Mouse (Mus musculus) spleen, embryonic (tissue): ENCODE data around the gene Gtf2h4.

Experiments used
- CTCF ChIA-PET: fragments of 350-600 bp; sonication (Branson Sonifier 250); formaldehyde crosslinking; loops from one replicate; lab custom pipeline; 2022; lab: Charles Lee

The Gtf2h4 gene

GRCm38 (mm10) chr17:35673416-35674035 is at the start of gene Gtf2h4:
Gene Gtf2h4, minus strand, starts transcription at chr17:35673739.
- CTCF ChIA-PET, result no interaction called here

GRCm38 (mm10) chr17:35721676-35722075 is 48.1 kb upstream of the Gtf2h4 start:
- CTCF ChIA-PET, result no interaction called here

- CTCF ChIA-PET, result interaction anchor here (0.6 kb wide), 1 partner anchor 15 kb away, joined by 4 read pairs; no protein-coding TSS in a partner anchor
Observed at GRCm38 (mm10) chr17:35720340-35720727, 46.8 kb upstream of the Gtf2h4 start.

GRCm38 (mm10) chr17:35719616-35720339 is 46.2 kb upstream of the Gtf2h4 start:
- CTCF ChIA-PET, result no interaction called here

- CTCF ChIA-PET, result no interaction called here
Observed at GRCm38 (mm10) chr17:35717080-35717479, 43.5 kb upstream of the Gtf2h4 start.

GRCm38 (mm10) chr17:35716114-35716513 is 42.6 kb upstream of the Gtf2h4 start:
- CTCF ChIA-PET, result no interaction called here

- CTCF ChIA-PET, result no interaction called here
Observed at GRCm38 (mm10) chr17:35710705-35711347, 37.3 kb upstream of the Gtf2h4 start.

GRCm38 (mm10) chr17:35708611-35709010 is 35.1 kb upstream of the Gtf2h4 start:
- CTCF ChIA-PET, result interaction anchor here (0.6 kb wide), 1 partner anchor 109 kb away, joined by 8 read pairs; no protein-coding TSS in a partner anchor

GRCm38 (mm10) chr17:35707929-35708328 is 34.4 kb upstream of the Gtf2h4 start:
- CTCF ChIA-PET, result interaction anchor here (0.8 kb wide), 1 partner anchor 28 kb away, joined by 3 read pairs; no protein-coding TSS in a partner anchor

GRCm38 (mm10) chr17:35705836-35706235 is 32.3 kb upstream of the Gtf2h4 start:
- CTCF ChIA-PET, result interaction anchor here (0.6 to 0.7 kb wide), 4 partner anchors 12 to 71 kb away, joined by 4 to 7 read pairs (median 5); no protein-coding TSS in a partner anchor

- CTCF ChIA-PET, result no interaction called here
Observed at GRCm38 (mm10) chr17:35704621-35705464, 31.3 kb upstream of the Gtf2h4 start, which contains the start of gene Ddr1. Gene Ddr1, minus strand, starts transcription at chr17:35704621.

GRCm38 (mm10) chr17:35703751-35704271 is 30.3 kb upstream of the Gtf2h4 start:
- CTCF ChIA-PET, result no interaction called here

GRCm38 (mm10) chr17:35703065-35703464 is 29.5 kb upstream of the Gtf2h4 start:
- CTCF ChIA-PET, result interaction anchor here (1.3 kb wide), 1 partner anchor 23 kb away, joined by 3 read pairs; no protein-coding TSS in a partner anchor

GRCm38 (mm10) chr17:35702605-35703004 is 29.1 kb upstream of the Gtf2h4 start:
- CTCF ChIA-PET, result interaction anchor here (1.3 kb wide), 1 partner anchor 23 kb away, joined by 3 read pairs; no protein-coding TSS in a partner anchor

GRCm38 (mm10) chr17:35701978-35702461 is 28.5 kb upstream of the Gtf2h4 start:
- CTCF ChIA-PET, result interaction anchor here (1.3 kb wide), 1 partner anchor 24 kb away, joined by 3 read pairs; no protein-coding TSS in a partner anchor

- CTCF ChIA-PET, result no interaction called here
Observed at GRCm38 (mm10) chr17:35701203-35701977, 27.9 kb upstream of the Gtf2h4 start.

- CTCF ChIA-PET, result no interaction called here
Observed at GRCm38 (mm10) chr17:35700371-35700961, 26.9 kb upstream of the Gtf2h4 start.

GRCm38 (mm10) chr17:35699919-35700318 is 26.4 kb upstream of the Gtf2h4 start:
- CTCF ChIA-PET, result no interaction called here

GRCm38 (mm10) chr17:35698501-35698883 is 25.0 kb upstream of the Gtf2h4 start:
- CTCF ChIA-PET, result no interaction called here
